Mouse (Mus musculus) hindbrain, embryonic 10.5 days (tissue): Measurements from ENCODE around the gene Shank2. TPM values are rescaled to one million over a fixed set of nuclear protein-coding genes. Genes with fewer than 3 reads are reported as not detected.

Experiments
- DNase-seq: peaks from one replicate; pipeline ENCODE4 v3.0.0-alpha.2; 2017; ENCODE audit warnings: low spot score
- H3K27ac ChIP-seq: fragments of 300-500 bp; sonication (generic); 2 replicates; pipeline ENCODE4 v1.5.1; 2016; ENCODE audit warnings: mild to moderate bottlenecking, moderate library complexity
- H3K27me3 ChIP-seq: fragments of 300-500 bp; sonication (generic); 2 replicates; pipeline ENCODE4 v1.6.1; 2016; ENCODE audit warnings: mild to moderate bottlenecking; ENCODE audit not compliant: poor library complexity, insufficient read depth, severe bottlenecking
- H3K36me3 ChIP-seq: fragments of 300-500 bp; sonication (generic); 2 replicates; pipeline ENCODE4 v1.6.1; 2016; ENCODE audit warnings: mild to moderate bottlenecking, moderate library complexity
- H3K4me1 ChIP-seq: fragments of 300-500 bp; sonication (generic); replicated peaks from 2 replicates; pipeline ENCODE4 v1.6.1; 2016; ENCODE audit warnings: mild to moderate bottlenecking
- H3K4me3 ChIP-seq: fragments of 300-500 bp; sonication (generic); 2 replicates; pipeline ENCODE4 v1.5.1; 2016; ENCODE audit warnings: mild to moderate bottlenecking, moderate library complexity
- H3K9me3 ChIP-seq: fragments of 300-500 bp; sonication (generic); 2 replicates; pipeline ENCODE4 v1.6.1; 2016; ENCODE audit warnings: mild to moderate bottlenecking, moderate library complexity
- WGBS: fragments of 180-500 bp; shearing (Covaris S2); methylation state at CpG from one replicate; pipeline ENCODE4 v1.1.7; 2016; 5-methylcytosine and 5-hydroxymethylcytosine counted together
- polyA plus RNA-seq: library from polyadenylated mRNA; unstranded; fragments of >200 nt; fragmentation: Nextera tagmentation; extraction: Ambion mirVana; gene quantifications from 2 replicates; pipeline ENCODE4 v1.2.1, GENCODE M21; 2016

Gene Shank2
- polyA plus RNA-seq, 1 experiment from 2014 or later: 1.6 TPM

GRCm38 (mm10) chr7:144037966-144038669 is 36.4 kb downstream of the Shank2 start:
- H3K4me1 ChIP-seq: peaks cover 20% of the 10 kb centered on the region
- H3K36me3 ChIP-seq: no peaks in the 10 kb centered on the region
- H3K27me3 ChIP-seq: 0 out of 2 replicates have a peak, but pooled peaks cover 4% of the 10 kb centered on the region
- no peak overlapping the region for H3K4me3 ChIP-seq
- H3K9me3 ChIP-seq: no peaks in the 10 kb centered on the region
- DNase-seq: no peak
- WGBS: 64% methylated on average over 9 of the region's 9 CpGs
- H3K27ac ChIP-seq: peak overlapping the region; percentile 60; the same call in 1 of the 2 replicates

DNA sequence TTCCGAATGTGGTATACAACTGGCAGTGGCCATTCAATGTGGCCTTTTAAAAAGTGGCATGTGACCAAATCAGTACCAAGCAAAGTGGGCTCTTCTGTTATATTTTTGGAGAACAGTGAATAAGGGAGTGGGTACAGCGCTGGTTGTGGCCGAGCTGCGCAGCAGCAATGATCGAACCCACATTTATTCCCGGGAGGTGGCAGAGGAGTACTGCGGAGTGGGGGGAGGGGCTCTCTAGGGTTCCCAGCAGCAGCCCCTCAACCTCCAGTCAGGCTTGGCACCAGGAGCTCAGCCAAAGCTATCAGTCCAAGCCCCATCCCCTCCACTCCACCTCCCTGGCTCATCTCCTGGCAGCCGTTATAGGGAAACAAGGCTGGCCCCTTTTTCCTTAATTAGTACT is 37.0 kb downstream of the Shank2 start:
- H3K27me3 ChIP-seq: 0 out of 2 replicates have a peak, but pooled peaks cover 4% of the 10 kb centered on the region
- H3K9me3 ChIP-seq: no peaks in the 10 kb centered on the region
- H3K4me1 ChIP-seq: peaks cover 15% of the 10 kb centered on the region
- no peak for DNase-seq
- H3K4me3 ChIP-seq: no peak overlapping the region
- H3K36me3 ChIP-seq: no peaks in the 10 kb centered on the region
- WGBS: 73% methylated on average over 8 of the region's 8 CpGs
- H3K27ac ChIP-seq: peak overlapping the region; percentile 60; the same call in 1 of the 2 replicates

DNA sequence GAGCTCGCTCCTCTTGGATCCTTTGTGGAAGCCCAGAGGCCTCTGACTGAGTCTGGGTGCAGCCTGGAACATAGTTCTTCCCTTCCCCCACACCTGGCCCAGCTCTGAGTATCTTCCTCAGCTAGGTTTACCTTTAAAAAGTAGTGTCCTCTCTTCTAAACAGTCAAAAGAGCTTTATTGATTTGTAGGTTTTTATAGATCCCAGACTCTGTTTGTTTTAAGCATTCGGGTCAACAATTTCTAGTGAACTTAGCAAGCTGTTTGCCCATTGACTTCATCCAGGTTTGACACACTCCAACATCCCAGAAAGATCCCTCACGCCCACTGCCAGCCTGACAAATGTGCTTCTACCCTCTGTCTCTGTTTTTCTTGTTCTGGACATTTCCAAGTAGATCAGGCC is 38.6 kb downstream of the Shank2 start:
- H3K27me3 ChIP-seq: 0 out of 2 replicates have a peak, but pooled peaks cover 4% of the 10 kb centered on the region
- no peak overlapping the region for H3K4me3 ChIP-seq
- no peaks in the 10 kb centered on the region for H3K36me3 ChIP-seq
- WGBS: 59% methylated on average over 3 of the region's 3 CpGs
- H3K9me3 ChIP-seq: no peaks in the 10 kb centered on the region
- no peak overlapping the region for H3K27ac ChIP-seq
- peaks cover 20% of the 10 kb centered on the region for H3K4me1 ChIP-seq
- no peak for DNase-seq

GRCm38 (mm10) chr7:144052076-144052475 is 50.3 kb downstream of the Shank2 start:
- no peak overlapping the region for H3K4me3 ChIP-seq
- peaks cover 4% of the 10 kb centered on the region; the same call in 1 of the 2 replicates for H3K27me3 ChIP-seq
- 8% methylated on average over 12 of the region's 12 CpGs for WGBS
- peaks cover 26% of the 10 kb centered on the region for H3K4me1 ChIP-seq
- H3K27ac ChIP-seq: peak overlapping the region; percentile 29; the same call in 1 of the 2 replicates
- no peaks in the 10 kb centered on the region for H3K9me3 ChIP-seq
- no peaks in the 10 kb centered on the region for H3K36me3 ChIP-seq
- DNase-seq: peak; percentile 53

- Histone ChIP-seq H3K36me3 (no peaks in the 10 kb centered on the region), H3K27ac (0 out of 2 replicates have a peak overlapping the region, but pooled peaks have one; percentile 45), H3K4me3 (no peak overlapping the region), H3K4me1 (peaks cover 22% of the 10 kb centered on the region), H3K27me3 (peaks cover 4% of the 10 kb centered on the region; the same call in 1 of the 2 replicates), H3K9me3 (no peaks in the 10 kb centered on the region)
- 68% methylated on average over 6 of the region's 6 CpGs for WGBS
- no peak for DNase-seq
Observed at GRCm38 (mm10) chr7:144055188-144055587, 53.5 kb downstream of the Shank2 start.

- Histone ChIP-seq H3K27ac (no peak overlapping the region), H3K36me3 (no peaks in the 10 kb centered on the region), H3K4me1 (peaks cover 22% of the 10 kb centered on the region), H3K4me3 (no peak overlapping the region), H3K9me3 (no peaks in the 10 kb centered on the region), H3K27me3 (peaks cover 4% of the 10 kb centered on the region; the same call in 1 of the 2 replicates)
- WGBS: 76% methylated on average over 7 of the region's 7 CpGs
- DNase-seq: peak; percentile 53
Observed at GRCm38 (mm10) chr7:144055702-144056531, 54.2 kb downstream of the Shank2 start.

GRCm38 (mm10) chr7:144070162-144070949 is 68.6 kb downstream of the Shank2 start:
- no peak for DNase-seq
- Histone ChIP-seq H3K36me3 (no peaks in the 10 kb centered on the region), H3K9me3 (no peaks in the 10 kb centered on the region), H3K4me3 (no peak overlapping the region), H3K4me1 (peaks cover 20% of the 10 kb centered on the region), H3K27me3 (no peaks in the 10 kb centered on the region; the same call in 1 of the 2 replicates), H3K27ac (no peak overlapping the region)
- 83% methylated on average over 7 of the region's 7 CpGs for WGBS

DNA sequence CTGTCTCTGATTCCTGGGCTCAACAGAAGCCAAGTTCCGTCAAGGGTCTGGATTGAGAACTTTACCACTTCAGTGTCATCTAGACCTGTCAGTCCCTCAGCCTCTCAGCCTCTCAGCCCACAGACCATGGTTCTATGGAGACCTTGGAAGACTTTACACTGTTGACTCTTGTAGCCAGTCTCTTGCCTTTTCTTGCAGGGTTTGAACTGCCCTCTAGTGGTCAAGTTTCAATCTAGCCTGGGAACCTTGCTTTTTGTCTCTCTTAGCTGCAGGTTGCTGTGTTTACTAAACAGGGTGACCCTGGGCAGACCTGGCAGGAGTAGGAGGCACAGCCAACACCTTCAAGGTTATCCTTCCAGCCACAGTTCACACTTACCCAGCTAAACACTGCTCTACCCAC is 70.5 kb downstream of the Shank2 start:
- H3K27ac ChIP-seq: no peak overlapping the region
- H3K27me3 ChIP-seq: no peaks in the 10 kb centered on the region; the same call in 1 of the 2 replicates
- DNase-seq: peak; percentile 15
- 45% methylated on average over 1 of the region's 1 CpGs for WGBS
- H3K9me3 ChIP-seq: no peaks in the 10 kb centered on the region; the same call in 1 of the 2 replicates
- no peaks in the 10 kb centered on the region for H3K36me3 ChIP-seq
- no peak overlapping the region for H3K4me3 ChIP-seq
- H3K4me1 ChIP-seq: peaks cover 4% of the 10 kb centered on the region

GRCm38 (mm10) chr7:144072856-144073255 is 71.1 kb downstream of the Shank2 start:
- H3K9me3 ChIP-seq: peaks cover 2% of the 10 kb centered on the region; the same call in 1 of the 2 replicates
- H3K4me3 ChIP-seq: no peak overlapping the region
- WGBS: 88% methylated on average over 2 of the region's 2 CpGs
- no peaks in the 10 kb centered on the region; the same call in 1 of the 2 replicates for H3K27me3 ChIP-seq
- no peak for DNase-seq
- H3K36me3 ChIP-seq: no peaks in the 10 kb centered on the region
- no peak overlapping the region for H3K27ac ChIP-seq
- no peaks in the 10 kb centered on the region for H3K4me1 ChIP-seq

GRCm38 (mm10) chr7:144074718-144075117 is 73.0 kb downstream of the Shank2 start:
- H3K9me3 ChIP-seq: peaks cover 2% of the 10 kb centered on the region; the same call in 1 of the 2 replicates
- H3K4me3 ChIP-seq: no peak overlapping the region
- no peak overlapping the region for H3K27ac ChIP-seq
- 27% methylated on average over 3 of the region's 3 CpGs for WGBS
- H3K36me3 ChIP-seq: no peaks in the 10 kb centered on the region
- H3K27me3 ChIP-seq: no peaks in the 10 kb centered on the region
- H3K4me1 ChIP-seq: no peaks in the 10 kb centered on the region
- DNase-seq: peak; percentile 73

- H3K36me3 ChIP-seq: no peaks in the 10 kb centered on the region
- peak; percentile 38 for DNase-seq
- no peak overlapping the region for H3K4me3 ChIP-seq
- WGBS: 86% methylated on average over 1 of the region's 1 CpGs
- no peaks in the 10 kb centered on the region for H3K27me3 ChIP-seq
- peaks cover 5% of the 10 kb centered on the region; the same call in 1 of the 2 replicates for H3K9me3 ChIP-seq
- H3K4me1 ChIP-seq: no peaks in the 10 kb centered on the region
- no peak overlapping the region for H3K27ac ChIP-seq
Observed at GRCm38 (mm10) chr7:144078661-144079060, 76.9 kb downstream of the Shank2 start.

- Histone ChIP-seq H3K4me1 (no peaks in the 10 kb centered on the region), H3K36me3 (no peaks in the 10 kb centered on the region), H3K27me3 (no peaks in the 10 kb centered on the region), H3K4me3 (no peak overlapping the region), H3K9me3 (peaks cover 5% of the 10 kb centered on the region; the same call in 1 of the 2 replicates), H3K27ac (no peak overlapping the region)
- DNase-seq: no peak
- 73% methylated on average over 1 of the region's 1 CpGs for WGBS
Observed at GRCm38 (mm10) chr7:144079861-144080260, 78.1 kb downstream of the Shank2 start.
